Mouse (Mus musculus): ENCODE measurements around the gene Rfc1.

DNA sequence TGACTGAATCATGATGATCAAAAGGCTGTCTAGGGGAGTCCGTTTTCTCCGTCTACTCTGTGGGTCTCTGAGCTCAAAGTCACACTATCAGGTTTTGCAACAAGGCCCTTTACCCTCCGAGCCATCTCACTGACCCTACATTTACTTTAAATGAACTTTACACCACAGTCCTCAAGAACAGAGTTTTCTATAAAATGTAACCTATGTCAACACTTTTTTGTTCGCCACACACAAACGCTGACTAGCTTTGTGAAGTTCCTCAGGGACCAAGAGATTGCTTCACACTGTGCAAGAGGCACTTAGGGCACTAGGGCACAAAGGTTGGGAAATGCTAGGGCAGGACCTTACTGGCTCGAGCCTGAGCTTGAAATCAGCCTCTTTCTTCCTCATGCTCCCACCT, 21.4 kb upstream of the Rfc1 start:
- no peak for TF ChIP-seq POLR2A (IDR thresholded peaks at IDR 0.05; ENCODE audit: borderline replicate concordance, extremely low read depth, low read depth, low read length)
- TF ChIP-seq CTCF (IDR thresholded peaks at IDR 0.05; ENCODE audit: insufficient read depth, low read length), result no peak
